Mouse (Mus musculus): Measurements from ENCODE around the gene Scfd2. TPM values are rescaled to one million over a fixed set of nuclear protein-coding genes. Genes with fewer than 3 reads are reported as not detected.

Scfd2 gene
- total and polyA plus RNA-seq, 2 experiments from 2014 or later: 17.5 to 33.2 TPM

DNA sequence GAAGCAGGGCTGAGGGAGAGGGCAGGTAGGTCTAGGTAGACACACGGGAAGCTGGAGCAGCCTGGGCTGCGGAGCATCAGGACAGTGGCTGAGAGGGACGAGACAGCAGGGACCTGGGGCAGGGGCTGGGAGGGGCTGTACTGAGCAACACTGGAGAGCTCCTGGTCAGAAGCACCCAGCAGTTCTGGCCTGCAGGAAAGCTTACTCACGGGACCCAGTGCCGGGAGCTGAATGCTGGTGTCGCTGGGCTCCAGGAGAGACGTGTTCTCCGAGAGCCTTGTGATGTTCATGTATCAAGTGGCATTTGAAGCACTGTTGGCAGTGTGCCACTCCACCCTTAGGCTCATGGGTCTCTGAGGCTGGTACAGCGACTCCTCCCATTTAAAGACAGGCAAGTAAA lies 240.0 kb downstream of the Scfd2 start:
- DNase-seq (ENCODE audit: low spot score): no peak
- no peaks in the 10 kb centered on the region for H3K27me3 ChIP-seq (ENCODE audit: insufficient read depth, low read length)

DNA sequence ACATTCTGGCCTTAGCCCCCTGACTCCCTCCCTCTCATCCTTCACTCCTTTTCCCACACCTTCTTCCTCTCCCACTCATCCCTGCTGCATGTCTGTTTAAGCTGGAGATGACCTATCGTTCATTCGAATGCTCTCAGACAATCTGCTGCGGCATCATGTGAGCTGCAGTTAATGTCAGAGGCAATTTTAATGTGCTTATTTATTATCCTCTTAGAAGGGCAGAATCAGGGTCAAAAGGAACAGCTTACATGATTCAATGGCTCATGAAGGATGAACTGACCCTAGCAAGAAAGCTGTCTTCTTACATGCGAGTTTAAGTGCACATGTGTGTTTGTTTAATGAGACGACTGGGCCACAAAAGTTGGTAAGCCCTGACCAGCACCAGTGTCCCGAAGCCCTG lies 241.6 kb downstream of the Scfd2 start:
- DNase-seq (ENCODE audit: low spot score): no peak
- Histone ChIP-seq H3K4me3 (ENCODE audit: low read depth, low read length) (no peak overlapping the region), H3K4me2 (ENCODE audit: low read depth, low read length, poor library complexity, severe bottlenecking) (no peak overlapping the region), H3K27ac (ENCODE audit: low read depth, low read length) (no peak overlapping the region), H3K4me1 (ENCODE audit: insufficient read depth, low read length) (no peaks in the 10 kb centered on the region), H3K27me3 (ENCODE audit: insufficient read depth, low read length) (no peaks in the 10 kb centered on the region), H3K9me3 (ENCODE audit: low read length) (no peaks in the 10 kb centered on the region), H3K36me3 (ENCODE audit: insufficient read depth, low read length) (no peaks in the 10 kb centered on the region), H3K9ac (replicated peaks; ENCODE audit: low read length, poor library complexity, severe bottlenecking) (no peak overlapping the region)
- 81% methylated on average over 6 of the region's 6 CpGs for WGBS
- TF ChIP-seq CTCF (IDR thresholded peaks at IDR 0.05): no peak
- ATAC-seq (ENCODE audit: low FRiP score): no peak

More for the DNA sequence above, 240.0 kb downstream of the Scfd2 start:
- Histone ChIP-seq H3K36me3 (ENCODE audit: insufficient read depth, low read length) (no peaks in the 10 kb centered on the region), H3K4me1 (ENCODE audit: insufficient read depth, low read length) (no peaks in the 10 kb centered on the region), H3K4me2 (ENCODE audit: low read depth, low read length, poor library complexity, severe bottlenecking) (no peak overlapping the region), H3K9ac (replicated peaks; ENCODE audit: low read length, poor library complexity, severe bottlenecking) (no peak overlapping the region), H3K27ac (ENCODE audit: low read depth, low read length) (no peak overlapping the region), H3K4me3 (ENCODE audit: low read depth, low read length) (no peak overlapping the region), H3K9me3 (ENCODE audit: low read length) (no peaks in the 10 kb centered on the region)
- no peak for ATAC-seq (ENCODE audit: low FRiP score)
- TF ChIP-seq CTCF (IDR thresholded peaks at IDR 0.05): no peak
- WGBS: 84% methylated on average over 9 of the region's 9 CpGs

- ATAC-seq (ENCODE audit: low FRiP score): no peak
- Histone ChIP-seq H3K9ac (replicated peaks; ENCODE audit: low read length, poor library complexity, severe bottlenecking) (no peak overlapping the region), H3K4me1 (ENCODE audit: insufficient read depth, low read length) (no peaks in the 10 kb centered on the region), H3K27me3 (ENCODE audit: insufficient read depth, low read length) (no peaks in the 10 kb centered on the region), H3K9me3 (ENCODE audit: low read length) (no peaks in the 10 kb centered on the region), H3K4me3 (ENCODE audit: low read depth, low read length) (no peak overlapping the region), H3K36me3 (ENCODE audit: insufficient read depth, low read length) (no peaks in the 10 kb centered on the region), H3K27ac (ENCODE audit: low read depth, low read length) (no peak overlapping the region), H3K4me2 (ENCODE audit: low read depth, low read length, poor library complexity, severe bottlenecking) (no peak overlapping the region)
- 92% methylated on average over 2 of the region's 2 CpGs for WGBS
- no peak for DNase-seq (ENCODE audit: low spot score)
- no peak for TF ChIP-seq CTCF (IDR thresholded peaks at IDR 0.05)
These were observed 243.4 kb downstream of the Scfd2 start for GRCm38 (mm10) chr5:74288206-74288605.

DNA sequence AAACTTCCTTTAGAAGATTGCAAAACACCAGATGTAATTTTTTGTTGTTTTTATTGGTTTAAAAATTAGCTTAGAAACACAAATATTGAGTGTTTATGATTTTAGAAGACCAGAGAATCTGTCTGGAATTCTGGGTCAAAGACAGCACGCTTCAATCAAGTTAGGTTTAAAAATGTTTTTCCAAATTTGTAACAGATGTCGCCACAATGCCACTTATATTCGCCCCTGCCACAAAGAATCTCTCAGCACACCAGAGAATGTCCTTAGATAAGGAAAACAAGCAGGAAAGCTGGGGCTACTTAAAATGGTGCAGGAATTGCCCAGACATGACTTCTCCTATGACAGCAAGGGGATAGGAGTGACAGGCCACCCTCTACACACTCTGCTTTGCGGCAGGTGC lies 245.3 kb downstream of the Scfd2 start:
- no peaks in the 10 kb centered on the region for H3K27me3 ChIP-seq (ENCODE audit: insufficient read depth, low read length)
- H3K4me2 ChIP-seq (ENCODE audit: low read depth, low read length, poor library complexity, severe bottlenecking): no peak overlapping the region
- H3K9me3 ChIP-seq (ENCODE audit: low read length): no peaks in the 10 kb centered on the region
- no peak overlapping the region for H3K9ac ChIP-seq (replicated peaks; ENCODE audit: low read length, poor library complexity, severe bottlenecking)
- TF ChIP-seq CTCF (IDR thresholded peaks at IDR 0.05): no peak
- no peaks in the 10 kb centered on the region for H3K4me1 ChIP-seq (ENCODE audit: insufficient read depth, low read length)
- 75% methylated on average over 4 of the region's 4 CpGs for WGBS
- H3K27ac ChIP-seq (ENCODE audit: low read depth, low read length): no peak overlapping the region
- ATAC-seq (ENCODE audit: low FRiP score) (no peak), DNase-seq (ENCODE audit: low spot score) (no peak)
- no peaks in the 10 kb centered on the region for H3K36me3 ChIP-seq (ENCODE audit: insufficient read depth, low read length)
- H3K4me3 ChIP-seq (ENCODE audit: low read depth, low read length): no peak overlapping the region

DNA sequence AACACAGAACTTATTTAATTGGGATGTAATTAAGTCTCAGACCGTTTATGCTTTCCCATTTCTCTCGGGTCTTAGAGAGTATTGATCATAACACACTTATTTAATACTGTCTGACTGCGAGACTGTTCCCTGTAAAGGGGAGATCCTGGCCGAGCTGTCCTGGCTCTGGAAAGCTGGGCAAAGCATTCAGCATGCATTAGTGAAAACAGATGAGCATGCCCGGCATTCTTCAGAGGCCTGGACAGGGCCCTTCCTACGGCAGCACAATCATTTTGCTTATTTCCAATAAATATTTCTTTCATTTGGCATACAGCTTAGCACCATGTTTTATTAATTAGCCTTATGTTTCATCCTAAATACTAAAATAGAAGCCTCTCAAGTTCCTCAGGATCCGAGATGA lies 245.8 kb downstream of the Scfd2 start:
- Histone ChIP-seq H3K4me1 (ENCODE audit: insufficient read depth, low read length) (no peaks in the 10 kb centered on the region), H3K4me2 (ENCODE audit: low read depth, low read length, poor library complexity, severe bottlenecking) (no peak overlapping the region), H3K4me3 (ENCODE audit: low read depth, low read length) (no peak overlapping the region), H3K9ac (replicated peaks; ENCODE audit: low read length, poor library complexity, severe bottlenecking) (no peak overlapping the region), H3K27me3 (ENCODE audit: insufficient read depth, low read length) (no peaks in the 10 kb centered on the region), H3K9me3 (ENCODE audit: low read length) (no peaks in the 10 kb centered on the region), H3K27ac (ENCODE audit: low read depth, low read length) (no peak overlapping the region), H3K36me3 (ENCODE audit: insufficient read depth, low read length) (no peaks in the 10 kb centered on the region)
- DNase-seq (ENCODE audit: low spot score) (no peak), ATAC-seq (ENCODE audit: low FRiP score) (no peak)
- 59% methylated on average over 7 of the region's 7 CpGs for WGBS
- no peak for TF ChIP-seq CTCF (IDR thresholded peaks at IDR 0.05)

- no peak overlapping the region for H3K4me3 ChIP-seq (ENCODE audit: low read depth, low read length)
- no peak for TF ChIP-seq CTCF (IDR thresholded peaks at IDR 0.05)
- ATAC-seq (ENCODE audit: low FRiP score): no peak
- 79% methylated on average over 2 of the region's 2 CpGs for WGBS
- no peaks in the 10 kb centered on the region for H3K9me3 ChIP-seq (ENCODE audit: low read length)
- DNase-seq (ENCODE audit: low spot score): no peak
- H3K27me3 ChIP-seq (ENCODE audit: insufficient read depth, low read length): no peaks in the 10 kb centered on the region
- H3K4me2 ChIP-seq (ENCODE audit: low read depth, low read length, poor library complexity, severe bottlenecking): no peak overlapping the region
- no peaks in the 10 kb centered on the region for H3K36me3 ChIP-seq (ENCODE audit: insufficient read depth, low read length)
- no peaks in the 10 kb centered on the region for H3K4me1 ChIP-seq (ENCODE audit: insufficient read depth, low read length)
- H3K9ac ChIP-seq (replicated peaks; ENCODE audit: low read length, poor library complexity, severe bottlenecking): no peak overlapping the region
- no peak overlapping the region for H3K27ac ChIP-seq (ENCODE audit: low read depth, low read length)
These were observed 246.3 kb downstream of the Scfd2 start for GRCm38 (mm10) chr5:74285289-74285688.

Measured in midbrain, postnatal 0 days (tissue).